Mouse (Mus musculus) forebrain, embryonic 15.5 days (tissue): ENCODE data around the gene Klf5. TPM values are rescaled to one million over a fixed set of nuclear protein-coding genes. Genes with fewer than 3 reads are reported as not detected.

Experiments used
- ATAC-seq: fragments of 200-750 bp; cut with Nextera tagmentation; replicated peaks from 2 replicates; pipeline ENCODE4 v1.8.0; 2017; ENCODE audit warnings: mild to moderate bottlenecking, moderate TSS enrichment, moderate library complexity
- H3K27ac ChIP-seq: fragments of 300-500 bp; sonication (generic); replicated peaks from 2 replicates; pipeline ENCODE4 v1.5.1; 2015; ENCODE audit warnings: mild to moderate bottlenecking, inconsistent platforms
- H3K27me3 ChIP-seq: fragments of 300-500 bp; sonication (generic); 2 replicates; pipeline ENCODE4 v1.6.1; 2015; ENCODE audit warnings: inconsistent platforms
- H3K36me3 ChIP-seq: fragments of 300-500 bp; sonication (generic); 2 replicates; pipeline ENCODE4 v1.6.1; 2015; ENCODE audit warnings: mild to moderate bottlenecking, inconsistent platforms
- H3K4me1 ChIP-seq: fragments of 300-500 bp; sonication (generic); 2 replicates; pipeline ENCODE4 v1.6.1; 2015; ENCODE audit warnings: inconsistent platforms
- H3K4me2 ChIP-seq: fragments of 300-500 bp; sonication (generic); replicated peaks from 2 replicates; pipeline ENCODE4 v1.6.1; 2015; ENCODE audit warnings: mild to moderate bottlenecking, inconsistent platforms
- H3K4me3 ChIP-seq: fragments of 300-500 bp; sonication (generic); 2 replicates; pipeline ENCODE4 v1.5.1; 2015; ENCODE audit warnings: mild to moderate bottlenecking, inconsistent platforms
- H3K9ac ChIP-seq: fragments of 300-500 bp; sonication (generic); replicated peaks from 2 replicates; pipeline ENCODE4 v1.6.1; 2015; ENCODE audit warnings: mild to moderate bottlenecking, inconsistent platforms
- H3K9me3 ChIP-seq: fragments of 300-500 bp; sonication (generic); 2 replicates; pipeline ENCODE4 v1.6.1; 2016; ENCODE audit warnings: inconsistent platforms
- WGBS: fragments of 180-500 bp; shearing (Covaris S2); methylation state at CpG from one replicate; pipeline ENCODE4 v1.1.7; 2015; ENCODE audit warnings: mixed read lengths; 5-methylcytosine and 5-hydroxymethylcytosine counted together
- polyA plus RNA-seq: library from polyadenylated mRNA; unstranded; fragments of >200 nt; fragmentation: Nextera tagmentation; extraction: Ambion mirVana; gene quantifications from 2 replicates; pipeline ENCODE4 v1.2.1, GENCODE M21; 2015

The Klf5 gene
- polyA plus RNA-seq, 1 experiment from 2014 or later: 4.1 TPM

- H3K27ac ChIP-seq: no peak overlapping the region
- H3K4me1 ChIP-seq: no peaks in the 10 kb centered on the region
- H3K9me3 ChIP-seq: no peaks in the 10 kb centered on the region
- H3K36me3 ChIP-seq: no peaks in the 10 kb centered on the region
- ATAC-seq: no peak
- no peak overlapping the region for H3K9ac ChIP-seq
- no peak overlapping the region for H3K4me3 ChIP-seq
- H3K27me3 ChIP-seq: no peaks in the 10 kb centered on the region
- H3K4me2 ChIP-seq: no peak overlapping the region
- 94% methylated on average over 4 of the region's 4 CpGs for WGBS
These were observed 17.8 kb downstream of the Klf5 start for GRCm38 (mm10) chr14:99316275-99316674.

- 93% methylated on average over 5 of the region's 5 CpGs for WGBS
- Histone ChIP-seq H3K9me3 (no peaks in the 10 kb centered on the region), H3K4me2 (no peak overlapping the region), H3K27ac (no peak overlapping the region), H3K27me3 (no peaks in the 10 kb centered on the region), H3K36me3 (no peaks in the 10 kb centered on the region), H3K4me3 (no peak overlapping the region), H3K4me1 (no peaks in the 10 kb centered on the region), H3K9ac (no peak overlapping the region)
- ATAC-seq: no peak
These were observed 22.2 kb downstream of the Klf5 start for GRCm38 (mm10) chr14:99320736-99321135.

GRCm38 (mm10) chr14:99323376-99323775 is 24.9 kb downstream of the Klf5 start:
- Histone ChIP-seq H3K4me2 (no peak overlapping the region), H3K4me3 (no peak overlapping the region), H3K27me3 (no peaks in the 10 kb centered on the region), H3K36me3 (no peaks in the 10 kb centered on the region), H3K9ac (no peak overlapping the region), H3K4me1 (no peaks in the 10 kb centered on the region), H3K9me3 (no peaks in the 10 kb centered on the region), H3K27ac (no peak overlapping the region)
- 84% methylated on average over 10 of the region's 10 CpGs for WGBS
- ATAC-seq: no peak

- H3K9ac ChIP-seq: no peak overlapping the region
- ATAC-seq: no peak
- WGBS: 78% methylated on average over 4 of the region's 4 CpGs
- no peaks in the 10 kb centered on the region for H3K36me3 ChIP-seq
- H3K4me2 ChIP-seq: no peak overlapping the region
- no peaks in the 10 kb centered on the region for H3K4me1 ChIP-seq
- H3K9me3 ChIP-seq: no peaks in the 10 kb centered on the region
- H3K4me3 ChIP-seq: no peak overlapping the region
- no peaks in the 10 kb centered on the region for H3K27me3 ChIP-seq
- H3K27ac ChIP-seq: no peak overlapping the region
These were observed 26.0 kb downstream of the Klf5 start for GRCm38 (mm10) chr14:99324523-99324922.

GRCm38 (mm10) chr14:99325597-99326472 is 27.3 kb downstream of the Klf5 start:
- H3K4me2 ChIP-seq: no peak overlapping the region
- 82% methylated on average over 12 of the region's 12 CpGs for WGBS
- no peaks in the 10 kb centered on the region for H3K36me3 ChIP-seq
- H3K4me3 ChIP-seq: no peak overlapping the region
- H3K27me3 ChIP-seq: no peaks in the 10 kb centered on the region
- no peaks in the 10 kb centered on the region for H3K4me1 ChIP-seq
- H3K27ac ChIP-seq: no peak overlapping the region
- no peaks in the 10 kb centered on the region for H3K9me3 ChIP-seq
- H3K9ac ChIP-seq: no peak overlapping the region
- no peak for ATAC-seq

- Histone ChIP-seq H3K27me3 (no peaks in the 10 kb centered on the region), H3K27ac (no peak overlapping the region), H3K4me1 (no peaks in the 10 kb centered on the region; the same call in 1 of the 2 replicates), H3K4me3 (no peak overlapping the region), H3K4me2 (no peak overlapping the region), H3K36me3 (no peaks in the 10 kb centered on the region), H3K9me3 (no peaks in the 10 kb centered on the region), H3K9ac (no peak overlapping the region)
- no peak for ATAC-seq
- WGBS: 87% methylated on average over 3 of the region's 3 CpGs
These were observed 38.1 kb downstream of the Klf5 start for GRCm38 (mm10) chr14:99336598-99336997.

GRCm38 (mm10) chr14:99339021-99339420 is 40.5 kb downstream of the Klf5 start:
- Histone ChIP-seq H3K4me2 (no peak overlapping the region), H3K4me1 (no peaks in the 10 kb centered on the region; the same call in 1 of the 2 replicates), H3K27ac (no peak overlapping the region), H3K27me3 (no peaks in the 10 kb centered on the region), H3K9me3 (no peaks in the 10 kb centered on the region), H3K9ac (no peak overlapping the region), H3K4me3 (no peak overlapping the region), H3K36me3 (no peaks in the 10 kb centered on the region)
- ATAC-seq: no peak
- WGBS: 61% methylated on average over 8 of the region's 8 CpGs

GRCm38 (mm10) chr14:99339681-99340522 is 41.4 kb downstream of the Klf5 start:
- no peaks in the 10 kb centered on the region for H3K36me3 ChIP-seq
- H3K9me3 ChIP-seq: no peaks in the 10 kb centered on the region
- no peak for ATAC-seq
- no peaks in the 10 kb centered on the region for H3K27me3 ChIP-seq
- no peaks in the 10 kb centered on the region; the same call in 1 of the 2 replicates for H3K4me1 ChIP-seq
- 13% methylated on average over 9 of the region's 9 CpGs for WGBS
- no peak overlapping the region for H3K9ac ChIP-seq
- no peak overlapping the region for H3K4me2 ChIP-seq
- H3K4me3 ChIP-seq: no peak overlapping the region
- no peak overlapping the region; the same call in 1 of the 2 replicates for H3K27ac ChIP-seq

GRCm38 (mm10) chr14:99340703-99341102 is 42.2 kb downstream of the Klf5 start:
- Histone ChIP-seq H3K9ac (no peak overlapping the region), H3K4me2 (no peak overlapping the region), H3K4me3 (no peak overlapping the region), H3K27me3 (no peaks in the 10 kb centered on the region), H3K4me1 (no peaks in the 10 kb centered on the region; the same call in 1 of the 2 replicates), H3K9me3 (no peaks in the 10 kb centered on the region), H3K36me3 (no peaks in the 10 kb centered on the region), H3K27ac (no peak overlapping the region)
- 80% methylated on average over 1 of the region's 1 CpGs for WGBS
- no peak for ATAC-seq

- Histone ChIP-seq H3K4me2 (no peak overlapping the region), H3K27ac (no peak overlapping the region), H3K36me3 (no peaks in the 10 kb centered on the region), H3K27me3 (no peaks in the 10 kb centered on the region), H3K4me3 (no peak overlapping the region), H3K9ac (no peak overlapping the region), H3K4me1 (peaks cover 8% of the 10 kb centered on the region; the same call in 1 of the 2 replicates), H3K9me3 (no peaks in the 10 kb centered on the region)
- no peak for ATAC-seq
- 59% methylated on average over 13 of the region's 13 CpGs for WGBS
These were observed 49.8 kb downstream of the Klf5 start for GRCm38 (mm10) chr14:99348175-99348764.

- Histone ChIP-seq H3K36me3 (no peaks in the 10 kb centered on the region), H3K9me3 (no peaks in the 10 kb centered on the region), H3K4me2 (no peak overlapping the region), H3K9ac (no peak overlapping the region), H3K27ac (no peak overlapping the region), H3K4me1 (peaks cover 8% of the 10 kb centered on the region; the same call in 1 of the 2 replicates), H3K4me3 (no peak overlapping the region), H3K27me3 (no peaks in the 10 kb centered on the region)
- 65% methylated on average over 6 of the region's 6 CpGs for WGBS
- ATAC-seq: no peak
These were observed 51.1 kb downstream of the Klf5 start for GRCm38 (mm10) chr14:99349606-99350005.

GRCm38 (mm10) chr14:99352989-99353388 is 54.5 kb downstream of the Klf5 start:
- H3K27ac ChIP-seq: no peak overlapping the region
- H3K9me3 ChIP-seq: no peaks in the 10 kb centered on the region
- no peaks in the 10 kb centered on the region for H3K36me3 ChIP-seq
- H3K4me1 ChIP-seq: peaks cover 8% of the 10 kb centered on the region; the same call in 1 of the 2 replicates
- H3K27me3 ChIP-seq: no peaks in the 10 kb centered on the region
- H3K9ac ChIP-seq: no peak overlapping the region
- 43% methylated on average over 4 of the region's 4 CpGs for WGBS
- no peak overlapping the region for H3K4me3 ChIP-seq
- no peak overlapping the region for H3K4me2 ChIP-seq
- no peak for ATAC-seq
